Mouse (Mus musculus): Measurements from ENCODE around the gene Hist1h2ah. TPM values are rescaled to one million over a fixed set of nuclear protein-coding genes. Genes with fewer than 3 reads are reported as not detected.

The Hist1h2ah gene
- polyA plus RNA-seq, 1 experiment, result 1.8 TPM

DNA sequence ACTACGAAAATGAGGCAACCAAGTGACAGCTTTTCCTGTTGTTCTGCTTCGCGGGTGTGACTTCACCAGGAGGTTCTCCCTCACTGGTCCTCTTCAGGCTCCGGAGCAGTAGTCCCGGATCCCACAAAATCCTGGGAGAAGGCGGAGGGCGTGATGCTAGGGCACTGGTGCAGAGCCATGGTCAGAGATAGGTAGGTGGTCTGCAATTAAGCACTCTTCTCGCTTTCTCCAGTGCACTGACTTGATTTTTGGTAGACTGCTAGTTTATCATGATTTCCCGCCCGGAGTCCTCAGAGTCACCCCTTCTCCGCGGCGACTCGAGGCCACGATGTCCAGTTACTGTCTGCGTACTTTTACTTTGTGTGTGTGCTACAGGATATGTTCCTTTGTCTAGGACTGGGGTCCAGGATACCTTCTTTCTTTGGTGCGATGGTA is 20.9 kb downstream of the Hist1h2ah start:
- Histone ChIP-seq H3K36me3 (ENCODE audit: control insufficient read depth, insufficient read depth, low read length) (no peaks in the 10 kb centered on the region), H3K4me1 (ENCODE audit: control insufficient read depth, insufficient read depth, low read length) (no peaks in the 10 kb centered on the region; the same call in 1 of the 2 replicates), H3K27me3 (ENCODE audit: control insufficient read depth, insufficient read depth, low read length) (0 out of 2 replicates have a peak, but pooled peaks cover 2% of the 10 kb centered on the region), H3K4me3 (ENCODE audit: control insufficient read depth, low read depth, low read length) (no peak overlapping the region), H3K27ac (ENCODE audit: control insufficient read depth, insufficient read depth, low read depth, low read length) (no peak overlapping the region)
- TF ChIP-seq CTCF (IDR thresholded peaks at IDR 0.05; ENCODE audit: control insufficient read depth, insufficient read depth, insufficient replicate concordance, low read depth, low read length), result no peak
- TF ChIP-seq POLR2A (IDR thresholded peaks at IDR 0.05; ENCODE audit: control insufficient read depth, low read depth, low read length), result no peak

DNA sequence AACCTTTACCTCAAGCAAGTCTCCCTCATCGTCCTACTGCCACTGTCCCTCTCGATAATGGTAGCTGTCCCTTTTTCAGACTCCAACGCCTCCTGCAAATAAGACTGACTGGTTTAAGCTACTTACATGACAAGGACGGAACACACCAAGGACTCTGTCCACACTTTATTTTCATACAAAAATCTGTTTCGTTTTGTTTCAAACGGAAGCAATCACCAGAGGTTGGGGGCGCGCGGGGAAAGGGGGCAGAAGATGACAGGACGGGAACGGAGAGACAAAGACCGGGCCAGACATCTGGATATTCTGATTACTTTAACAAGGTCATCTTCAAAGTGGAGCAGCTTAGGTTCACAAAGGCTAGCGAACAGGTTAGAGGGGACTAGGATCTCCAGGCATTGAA is 21.7 kb downstream of the Hist1h2ah start:
- H3K4me1 ChIP-seq (ENCODE audit: control insufficient read depth, insufficient read depth, low read length), result no peaks in the 10 kb centered on the region; the same call in 1 of the 2 replicates
- no peak overlapping the region for H3K4me3 ChIP-seq (ENCODE audit: control insufficient read depth, low read depth, low read length)
- TF ChIP-seq POLR2A (IDR thresholded peaks at IDR 0.05; ENCODE audit: control insufficient read depth, low read depth, low read length) (no peak), CTCF (IDR thresholded peaks at IDR 0.05; ENCODE audit: control insufficient read depth, insufficient read depth, insufficient replicate concordance, low read depth, low read length) (no peak)
- H3K27ac ChIP-seq (ENCODE audit: control insufficient read depth, insufficient read depth, low read depth, low read length), result no peak overlapping the region
- no peaks in the 10 kb centered on the region for H3K36me3 ChIP-seq (ENCODE audit: control insufficient read depth, insufficient read depth, low read length)
- 0 out of 2 replicates have a peak, but pooled peaks cover 2% of the 10 kb centered on the region for H3K27me3 ChIP-seq (ENCODE audit: control insufficient read depth, insufficient read depth, low read length)

DNA sequence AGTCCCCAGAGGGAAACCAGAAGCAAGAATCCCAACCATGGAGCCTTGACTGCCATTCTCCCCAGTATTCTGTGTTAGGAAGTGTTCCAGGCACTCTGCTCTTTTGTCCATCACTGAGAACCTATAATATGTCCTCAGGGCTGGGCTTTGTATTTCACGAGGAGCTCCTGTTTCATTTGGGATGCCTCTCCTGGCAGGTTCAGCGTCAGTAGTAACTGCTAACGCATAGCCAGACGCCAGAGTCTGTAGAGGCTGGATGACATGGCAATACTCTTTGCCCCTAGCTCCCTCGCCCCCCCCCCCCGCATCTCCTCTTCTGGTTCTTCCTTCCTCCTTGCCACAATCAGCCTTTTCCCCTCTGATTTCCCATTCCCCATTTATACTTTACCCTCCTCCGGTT is 25.7 kb downstream of the Hist1h2ah start, which contains the start of gene Prss16:
Gene Prss16 (minus strand): TSS at position 101 of the 400 bp plus-strand sequence.
- no peak for TF ChIP-seq POLR2A (IDR thresholded peaks at IDR 0.05; ENCODE audit: control insufficient read depth, low read depth, low read length)
- TF ChIP-seq CTCF (IDR thresholded peaks at IDR 0.05; ENCODE audit: control insufficient read depth, insufficient read depth, insufficient replicate concordance, low read depth, low read length), result no peak
- Histone ChIP-seq H3K4me3 (ENCODE audit: control insufficient read depth, low read depth, low read length) (no peak within 1 kb of the TSS), H3K27ac (ENCODE audit: control insufficient read depth, insufficient read depth, low read depth, low read length) (no peak within 1 kb of the TSS), H3K27me3 (ENCODE audit: control insufficient read depth, insufficient read depth, low read length) (peaks cover 5% of the 10 kb centered on the region), H3K4me1 (ENCODE audit: control insufficient read depth, insufficient read depth, low read length) (peaks cover 11% of the 10 kb centered on the region), H3K36me3 (ENCODE audit: control insufficient read depth, insufficient read depth, low read length) (no peaks in the 10 kb centered on the region)

DNA sequence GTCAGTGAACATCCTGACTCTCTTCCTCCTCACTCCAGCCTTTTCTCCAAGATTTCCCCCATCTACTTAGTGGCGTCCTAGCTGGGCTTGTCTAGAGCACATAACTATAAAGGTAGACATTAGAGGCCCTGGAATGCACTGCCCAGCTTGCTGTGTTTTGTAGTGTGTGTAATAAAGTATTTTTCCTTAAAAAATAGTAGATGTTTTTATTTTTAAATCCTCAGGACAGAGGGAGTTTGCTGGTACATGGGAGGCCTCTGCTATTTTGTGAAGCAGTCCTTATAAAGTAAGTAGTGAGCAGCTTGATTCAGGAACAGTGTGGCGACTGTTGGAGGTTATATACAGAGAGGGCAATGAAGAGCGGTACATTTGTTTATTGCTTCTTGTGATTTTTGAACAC is 26.7 kb downstream of the Hist1h2ah start:
- Histone ChIP-seq H3K36me3 (ENCODE audit: control insufficient read depth, insufficient read depth, low read length) (no peaks in the 10 kb centered on the region), H3K27ac (ENCODE audit: control insufficient read depth, insufficient read depth, low read depth, low read length) (no peak overlapping the region), H3K27me3 (ENCODE audit: control insufficient read depth, insufficient read depth, low read length) (peaks cover 5% of the 10 kb centered on the region), H3K4me3 (ENCODE audit: control insufficient read depth, low read depth, low read length) (no peak overlapping the region), H3K4me1 (ENCODE audit: control insufficient read depth, insufficient read depth, low read length) (peaks cover 11% of the 10 kb centered on the region)
- TF ChIP-seq POLR2A (IDR thresholded peaks at IDR 0.05; ENCODE audit: control insufficient read depth, low read depth, low read length) (no peak), CTCF (IDR thresholded peaks at IDR 0.05; ENCODE audit: control insufficient read depth, insufficient read depth, insufficient replicate concordance, low read depth, low read length) (no peak)

DNA sequence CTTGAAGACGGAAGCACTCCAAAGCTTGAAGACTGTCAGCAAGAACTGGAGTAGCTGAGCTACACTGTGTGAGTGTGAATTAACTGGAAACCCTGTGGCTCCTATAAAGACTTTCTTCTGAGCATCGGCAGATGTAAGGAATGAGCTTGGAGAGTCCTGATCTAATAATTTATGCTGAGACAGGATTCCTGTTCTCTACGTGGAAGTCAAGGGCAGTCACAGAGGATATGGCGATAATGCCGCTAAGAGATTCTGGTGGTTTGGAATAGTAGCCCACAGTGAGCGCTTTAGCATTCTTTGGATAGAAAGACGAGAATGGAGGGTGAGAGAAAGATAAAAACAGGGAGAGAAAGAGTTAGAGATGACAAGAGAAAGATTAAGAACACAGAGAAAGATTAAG is 27.5 kb downstream of the Hist1h2ah start:
- Histone ChIP-seq H3K27ac (ENCODE audit: control insufficient read depth, insufficient read depth, low read depth, low read length) (no peak overlapping the region), H3K4me3 (ENCODE audit: control insufficient read depth, low read depth, low read length) (no peak overlapping the region), H3K27me3 (ENCODE audit: control insufficient read depth, insufficient read depth, low read length) (peaks cover 5% of the 10 kb centered on the region), H3K4me1 (ENCODE audit: control insufficient read depth, insufficient read depth, low read length) (peaks cover 11% of the 10 kb centered on the region), H3K36me3 (ENCODE audit: control insufficient read depth, insufficient read depth, low read length) (no peaks in the 10 kb centered on the region)
- TF ChIP-seq POLR2A (IDR thresholded peaks at IDR 0.05; ENCODE audit: control insufficient read depth, low read depth, low read length), result no peak
- TF ChIP-seq CTCF (IDR thresholded peaks at IDR 0.05; ENCODE audit: control insufficient read depth, insufficient read depth, insufficient replicate concordance, low read depth, low read length), result no peak

DNA sequence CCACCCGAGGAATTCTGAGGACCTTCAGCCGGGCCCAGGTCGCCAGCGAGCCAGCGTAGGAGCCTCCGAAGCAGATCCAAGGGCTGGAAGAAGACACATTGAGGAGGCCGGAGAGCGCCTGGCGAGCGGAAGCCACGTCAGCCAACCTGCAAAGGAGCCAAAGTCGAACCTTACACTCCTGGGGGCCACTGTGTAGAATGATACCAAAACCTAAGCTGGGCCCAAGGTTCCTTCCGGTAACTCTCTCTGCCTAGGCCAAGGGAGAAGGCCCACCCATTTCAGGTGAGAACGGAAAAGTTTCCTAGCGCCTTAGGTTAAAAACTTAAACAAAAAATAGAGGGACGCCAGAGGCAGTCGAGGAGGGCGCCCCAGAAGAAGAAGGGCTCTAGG is 28.3 kb downstream of the Hist1h2ah start:
- Histone ChIP-seq H3K27me3 (ENCODE audit: control insufficient read depth, insufficient read depth, low read length) (peaks cover 5% of the 10 kb centered on the region), H3K4me1 (ENCODE audit: control insufficient read depth, insufficient read depth, low read length) (peaks cover 11% of the 10 kb centered on the region), H3K27ac (ENCODE audit: control insufficient read depth, insufficient read depth, low read depth, low read length) (no peak overlapping the region), H3K4me3 (ENCODE audit: control insufficient read depth, low read depth, low read length) (no peak overlapping the region), H3K36me3 (ENCODE audit: control insufficient read depth, insufficient read depth, low read length) (no peaks in the 10 kb centered on the region)
- TF ChIP-seq CTCF (IDR thresholded peaks at IDR 0.05; ENCODE audit: control insufficient read depth, insufficient read depth, insufficient replicate concordance, low read depth, low read length) (no peak), POLR2A (IDR thresholded peaks at IDR 0.05; ENCODE audit: control insufficient read depth, low read depth, low read length) (no peak)

DNA sequence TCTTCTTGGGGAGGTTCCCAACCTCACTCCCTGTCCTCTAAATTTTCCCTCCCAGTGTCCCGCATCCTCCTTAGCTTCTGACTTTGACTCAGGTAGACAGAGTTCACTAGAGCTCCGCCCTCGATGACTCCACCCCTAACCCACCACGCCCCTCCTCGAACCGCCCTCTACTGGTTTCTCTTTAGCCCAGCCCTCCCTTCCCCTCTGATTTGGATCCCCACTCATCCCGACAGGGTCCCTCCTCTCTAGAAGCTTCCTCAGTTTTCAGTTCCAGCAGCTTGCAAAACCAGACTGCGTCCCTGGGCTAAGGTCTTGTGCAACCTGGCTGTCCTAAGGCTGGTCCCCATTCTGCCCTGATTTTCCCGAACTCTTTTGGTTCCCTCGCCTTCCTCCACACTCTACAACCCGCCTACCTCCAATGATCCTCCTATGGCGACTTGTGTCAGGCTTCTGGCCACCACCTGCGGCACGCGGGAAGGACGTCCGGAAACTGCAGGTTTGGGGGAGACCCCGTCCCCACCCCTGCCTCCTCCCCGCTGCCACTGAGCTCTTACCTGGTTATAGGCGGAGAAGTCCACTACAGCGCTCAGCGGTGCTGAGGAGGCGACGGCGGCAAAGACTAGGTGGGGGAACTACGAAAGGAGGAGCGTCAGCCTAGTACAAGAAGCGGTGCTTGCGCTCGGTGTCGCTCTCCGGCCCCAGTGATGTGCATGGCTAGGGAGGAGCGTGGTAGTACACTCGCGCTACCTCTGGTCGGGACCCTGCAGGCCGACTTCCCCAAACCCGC is 28.8 kb downstream of the Hist1h2ah start:
- TF ChIP-seq POLR2A (IDR thresholded peaks at IDR 0.05; ENCODE audit: control insufficient read depth, low read depth, low read length) (no peak), CTCF (IDR thresholded peaks at IDR 0.05; ENCODE audit: control insufficient read depth, insufficient read depth, insufficient replicate concordance, low read depth, low read length) (no peak)
- Histone ChIP-seq H3K27me3 (ENCODE audit: control insufficient read depth, insufficient read depth, low read length) (peaks cover 5% of the 10 kb centered on the region), H3K4me3 (ENCODE audit: control insufficient read depth, low read depth, low read length) (peak overlapping the region; percentile 32), H3K36me3 (ENCODE audit: control insufficient read depth, insufficient read depth, low read length) (no peaks in the 10 kb centered on the region), H3K27ac (ENCODE audit: control insufficient read depth, insufficient read depth, low read depth, low read length) (no peak overlapping the region), H3K4me1 (ENCODE audit: control insufficient read depth, insufficient read depth, low read length) (peaks cover 11% of the 10 kb centered on the region)

All from testis, adult 2 months (tissue).